In the genomic region with DNA sequence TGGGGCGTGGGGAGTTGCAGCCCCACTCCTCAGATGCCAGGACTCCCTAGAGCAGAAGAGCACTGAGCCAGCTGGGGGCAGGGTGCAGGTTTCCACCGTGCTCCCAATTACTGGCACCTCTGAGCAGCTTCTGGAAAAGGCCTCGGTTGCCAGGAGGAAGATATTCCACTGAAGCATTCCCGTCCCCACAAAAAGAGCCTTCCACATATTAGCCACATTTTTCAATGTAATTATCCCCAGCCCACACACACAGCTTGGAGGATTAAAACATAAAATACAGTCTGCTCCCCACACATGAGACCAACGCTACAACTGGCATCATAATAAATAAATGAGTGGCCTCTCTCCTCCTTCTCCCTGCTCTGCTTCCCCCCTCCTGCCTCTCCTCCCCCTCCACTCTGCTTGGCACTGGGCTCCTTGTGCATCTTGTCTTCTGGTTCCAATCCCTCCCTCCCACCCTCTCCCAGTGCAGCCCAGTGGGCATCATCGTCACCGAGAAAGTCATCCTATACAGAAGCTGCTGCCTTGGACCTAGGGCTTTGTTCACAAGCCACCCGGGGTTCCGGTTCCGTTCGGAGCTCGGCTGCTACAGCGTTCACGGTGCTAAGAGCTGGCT, we compare ENCODE assay signal across 10 mouse cellular contexts.
DNase-seq lines count a peak whose midpoint lies in the region; ATAC-seq and TF ChIP-seq lines count a peak whose summit lies in the region.
"Had no signal": no experiment of that assay in that cellular context is flagged by ENCODE, and none has a peak within 500 bp of the region (broad histone marks: within the 10 kb centered on the region; RNA-seq: fewer than 3 reads in every experiment).

No protein-coding gene starts in this region.

- no peak overlapping the region for H3K9ac ChIP-seq in kidney, postnatal 0 days (ENCODE audit: low read depth, low read length)
- peak overlapping the region; percentile 61 for H3K9ac ChIP-seq in hindbrain, embryonic 13.5 days
- no peak overlapping the region for H3K9ac ChIP-seq in limb, embryonic 11.5 days (ENCODE audit: low read length)
- H3K9ac ChIP-seq: lung, embryonic 15.5 days had no signal

- no peaks in the 10 kb centered on the region for H3K9me3 ChIP-seq in kidney, postnatal 0 days (replicated peaks; ENCODE audit: low read length)
- H3K9me3 ChIP-seq in hindbrain, embryonic 13.5 days = no peaks in the 10 kb centered on the region
- H3K9me3 ChIP-seq in limb, embryonic 11.5 days (ENCODE audit: control insufficient read depth, low read length) = no peaks in the 10 kb centered on the region
- H3K9me3 ChIP-seq: lung, embryonic 15.5 days had no signal

- no peaks in the 10 kb centered on the region for H3K36me3 ChIP-seq in kidney, postnatal 0 days (ENCODE audit: insufficient read depth, low read length)
- no peaks in the 10 kb centered on the region for H3K36me3 ChIP-seq in hindbrain, embryonic 13.5 days
- no peaks in the 10 kb centered on the region for H3K36me3 ChIP-seq in limb, embryonic 11.5 days (ENCODE audit: control insufficient read depth, insufficient read depth, low read length)
- H3K36me3 ChIP-seq: lung, embryonic 15.5 days had no signal

- H3K4me1 ChIP-seq in kidney, postnatal 0 days (replicated peaks; ENCODE audit: insufficient read depth, low read length) = 0 out of 2 replicates have a peak, but pooled peaks cover 6% of the 10 kb centered on the region
- H3K4me1 ChIP-seq in hindbrain, embryonic 13.5 days (replicated peaks) = peaks cover 46% of the 10 kb centered on the region
- H3K4me1 ChIP-seq in limb, embryonic 11.5 days (ENCODE audit: control insufficient read depth, insufficient read depth, low read length) = peaks cover 36% of the 10 kb centered on the region

- H3K4me3 ChIP-seq in kidney, postnatal 0 days (replicated peaks; ENCODE audit: low read depth, low read length) = no peak overlapping the region
- H3K4me3 ChIP-seq in hindbrain, embryonic 13.5 days = peak overlapping the region; percentile 1; the same call in 1 of the 2 replicates
- no peak overlapping the region for H3K4me3 ChIP-seq in limb, embryonic 11.5 days (ENCODE audit: low read depth, low read length)
- H3K4me3 ChIP-seq: lung, embryonic 15.5 days had no signal

- H3K27me3 ChIP-seq in kidney, postnatal 0 days (ENCODE audit: insufficient read depth, low read length) = no peaks in the 10 kb centered on the region
- H3K27me3 ChIP-seq in hindbrain, embryonic 13.5 days = 0 out of 2 replicates have a peak, but pooled peaks cover 5% of the 10 kb centered on the region
- H3K27me3 ChIP-seq in limb, embryonic 11.5 days (ENCODE audit: control insufficient read depth, insufficient read depth, low read length) = no peaks in the 10 kb centered on the region
- H3K27me3 ChIP-seq: lung, embryonic 15.5 days had no signal

- no peak for TF ChIP-seq CTCF in kidney, postnatal 0 days (IDR thresholded peaks at IDR 0.05; ENCODE audit: low read depth)

- no peak overlapping the region for H3K27ac ChIP-seq in kidney, postnatal 0 days
- H3K27ac ChIP-seq in hindbrain, embryonic 13.5 days = peak overlapping the region; percentile 94
- H3K27ac ChIP-seq in limb, embryonic 11.5 days (replicated peaks; ENCODE audit: low read depth, low read length) = peak overlapping the region; percentile 72
- H3K27ac ChIP-seq: lung, embryonic 15.5 days had no signal

- H3K4me2 ChIP-seq in kidney, postnatal 0 days (ENCODE audit: low read length) = no peak overlapping the region
- H3K4me2 ChIP-seq in hindbrain, embryonic 13.5 days = peak overlapping the region; percentile 38
- H3K4me2 ChIP-seq in limb, embryonic 11.5 days (ENCODE audit: low read depth, severe bottlenecking) = no peak overlapping the region
- H3K4me2 ChIP-seq: lung, embryonic 15.5 days had no signal

- ATAC-seq in kidney, postnatal 0 days (replicated peaks; ENCODE audit: low FRiP score, low read depth) = no peak
- ATAC-seq in hindbrain, embryonic 13.5 days (ENCODE audit: low FRiP score) = peak; percentile 74
- no peak for ATAC-seq in limb, embryonic 11.5 days (ENCODE audit: insufficient number of reproducible peaks, low FRiP score, low TSS enrichment, low read depth)

- peak; percentile 16 for DNase-seq in kidney, postnatal 0 days (ENCODE audit: low spot score)
- no peak for DNase-seq in kidney, adult 9 months
- no peak for DNase-seq in limb, embryonic 11.5 days (ENCODE audit: low spot score)
- DNase-seq in right cerebral cortex, adult 2 months (ENCODE audit: low spot score in 2 of 2) = peak; percentile 55 to 59
- no peak for DNase-seq in lung, postnatal 25 days (ENCODE audit: low spot score)
- no peak for DNase-seq in embryo, embryonic 9.5 days (ENCODE audit: extremely low spot score)
- no peak for DNase-seq in MN1 (ENCODE audit: low spot score)
- DNase-seq: adrenal gland, postnatal 25 days had no signal

- 51% methylated on average over 14 of the region's 14 CpGs for WGBS in kidney, postnatal 0 days
- 22% methylated on average over 14 of the region's 14 CpGs for WGBS in hindbrain, embryonic 13.5 days
- WGBS in limb, embryonic 11.5 days = 50% methylated on average over 14 of the region's 14 CpGs

Comparison
In these comparisons a context has a peak if more than half of its experiments do, and no peak if none do; other contexts are left out.
1. DNase-seq: peak in kidney, postnatal 0 days (single experiment) and right cerebral cortex, adult 2 months (2 of 2); none in kidney, adult 9 months (single experiment), limb, embryonic 11.5 days (single experiment), lung, postnatal 25 days (single experiment), embryo, embryonic 9.5 days (single experiment) and MN1 (single experiment).